Mouse (Mus musculus) E14TG2a.4 (cell line): Measurements from ENCODE around the gene Zfp639.

ENCODE experiments used
- CTCF ChIP-seq: conservative IDR thresholded peaks from 2 replicates; pipeline ENCODE4 v1.5.1; 2014; ENCODE audit warnings: low read length
- NANOG ChIP-seq: IDR thresholded peaks from 2 replicates; pipeline ENCODE4 v1.6.1; 2014; ENCODE audit warnings: borderline replicate concordance, low read length, mixed read lengths

- TF ChIP-seq CTCF, result peak; percentile 71
- TF ChIP-seq NANOG, result no peak
Measured at GRCm38 (mm10) chr3:32508666-32509324, 1.3 kb upstream of the Zfp639 start.
